Mouse (Mus musculus) limb, embryonic 11.5 days (tissue): ENCODE data around the gene Dand5. TPM values are rescaled to one million over a fixed set of nuclear protein-coding genes. Genes with fewer than 3 reads are reported as not detected.

Source experiments
- ATAC-seq: fragments of 200-750 bp; cut with Nextera tagmentation; 2 replicates; pipeline ENCODE4 v1.8.0; 2017; ENCODE audit warnings: low read depth; ENCODE audit not compliant: insufficient number of reproducible peaks, low FRiP score, low TSS enrichment
- DNase-seq: peaks from one replicate; pipeline ENCODE4 v3.0.0-alpha.2; 2015; ENCODE audit warnings: low spot score
- H3K27ac ChIP-seq: fragments of 300-500 bp; sonication (generic); replicated peaks from 2 replicates; pipeline ENCODE4 v1.5.1; 2014; ENCODE audit warnings: low read depth, mild to moderate bottlenecking, low read length
- H3K27me3 ChIP-seq: fragments of 300-500 bp; sonication (generic); 2 replicates; pipeline ENCODE4 v1.6.1; 2014; ENCODE audit warnings: mild to moderate bottlenecking, low read length, mixed read lengths; ENCODE audit not compliant: control insufficient read depth, insufficient read depth
- H3K36me3 ChIP-seq: fragments of 300-500 bp; sonication (generic); 2 replicates; pipeline ENCODE4 v1.6.1; 2014; ENCODE audit warnings: mild to moderate bottlenecking, low read length, moderate library complexity, mixed read lengths; ENCODE audit not compliant: control insufficient read depth, insufficient read depth
- H3K4me1 ChIP-seq: fragments of 300-500 bp; sonication (generic); 2 replicates; pipeline ENCODE4 v1.6.1; 2014; ENCODE audit warnings: low read length, mixed read lengths; ENCODE audit not compliant: control insufficient read depth, insufficient read depth
- H3K4me2 ChIP-seq: fragments of 300-500 bp; sonication (generic); 2 replicates; pipeline ENCODE4 v1.6.1; 2014; ENCODE audit warnings: low read depth, mild to moderate bottlenecking, moderate library complexity; ENCODE audit not compliant: severe bottlenecking
- H3K4me3 ChIP-seq: fragments of 300-500 bp; sonication (generic); 2 replicates; pipeline ENCODE4 v1.5.1; 2014; ENCODE audit warnings: low read depth, low read length
- H3K9ac ChIP-seq: fragments of 300-500 bp; sonication (generic); 2 replicates; pipeline ENCODE4 v1.6.1; 2014; ENCODE audit warnings: mild to moderate bottlenecking, low read length
- H3K9me3 ChIP-seq: fragments of 300-500 bp; sonication (generic); 2 replicates; pipeline ENCODE4 v1.6.1; 2016; ENCODE audit warnings: low read length; ENCODE audit not compliant: control insufficient read depth
- WGBS: fragments of 180-500 bp; shearing (Covaris S2); extraction: QIAGEN DNeasy Blood & Tissue Kit; methylation state at CpG from one replicate; pipeline ENCODE4 v1.1.7; 2014; 5-methylcytosine and 5-hydroxymethylcytosine counted together
- polyA plus RNA-seq: library from polyadenylated mRNA; unstranded; fragments of >200 nt; fragmentation: Nextera tagmentation; extraction: Ambion mirVana; gene quantifications from 2 replicates; pipeline ENCODE4 v1.2.1, GENCODE M21; 2014

Dand5 gene
- polyA plus RNA-seq, 1 experiment from 2014 or later, result 3.9 TPM

DNA sequence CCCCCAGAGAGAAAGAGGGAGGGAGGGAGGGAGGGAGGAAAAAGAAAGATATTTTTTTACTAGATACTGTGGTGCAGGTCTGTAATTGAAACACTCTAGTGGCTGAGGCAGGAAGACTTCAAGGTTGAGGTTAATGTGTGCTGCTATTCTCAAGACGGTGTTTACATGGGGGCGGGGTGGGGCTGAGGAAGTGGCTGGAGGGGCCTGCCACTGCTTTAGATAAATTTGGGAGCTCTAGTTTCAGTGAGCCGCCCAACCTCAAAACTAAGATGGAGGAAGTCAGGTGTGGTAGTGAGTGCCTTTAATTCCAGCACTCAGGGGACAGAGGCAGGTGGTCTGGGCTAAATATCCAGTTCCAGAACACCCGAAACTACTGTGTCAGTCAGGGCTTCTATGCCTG lies 3.0 kb upstream of the Dand5 start:
- WGBS, result 57% methylated on average over 4 of the region's 4 CpGs
- DNase-seq (no peak), ATAC-seq (no peak)
- Histone ChIP-seq H3K4me3 (no peak overlapping the region), H3K36me3 (no peaks in the 10 kb centered on the region), H3K9ac (no peak overlapping the region), H3K27me3 (no peaks in the 10 kb centered on the region), H3K9me3 (no peaks in the 10 kb centered on the region), H3K4me1 (no peaks in the 10 kb centered on the region; the same call in 1 of the 2 replicates), H3K4me2 (no peak overlapping the region), H3K27ac (no peak overlapping the region)

DNA sequence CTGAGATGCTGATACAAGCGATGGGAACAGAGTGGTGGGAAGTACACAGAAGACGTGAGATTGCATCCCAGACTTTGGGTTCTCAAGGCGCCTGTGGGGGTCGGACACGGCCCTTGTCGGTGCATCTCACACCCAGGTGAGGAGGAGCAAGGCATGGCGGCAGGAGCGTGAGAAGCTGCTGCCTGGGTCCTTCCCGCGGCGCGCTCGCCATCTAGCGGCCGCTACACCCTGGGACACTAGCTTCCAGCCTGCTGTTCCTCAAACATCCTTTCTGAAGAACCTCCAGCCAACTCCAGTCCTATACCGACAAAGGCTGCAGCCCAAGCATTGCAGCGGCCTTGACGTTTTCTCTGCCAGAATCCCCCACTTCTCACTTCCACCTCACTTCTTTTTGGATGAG lies 1.0 kb upstream of the Dand5 start:
- H3K36me3 ChIP-seq, result no peaks in the 10 kb centered on the region
- no peaks in the 10 kb centered on the region; the same call in 1 of the 2 replicates for H3K4me1 ChIP-seq
- peak; percentile 84 for DNase-seq
- H3K27ac ChIP-seq, result no peak overlapping the region
- no peak overlapping the region for H3K4me3 ChIP-seq
- peak overlapping the region; percentile 34; the same call in 1 of the 2 replicates for H3K4me2 ChIP-seq
- no peaks in the 10 kb centered on the region for H3K27me3 ChIP-seq
- no peaks in the 10 kb centered on the region for H3K9me3 ChIP-seq
- WGBS, result under 1% methylated on average over 18 of the region's 18 CpGs
- peak; percentile 49 for ATAC-seq
- no peak overlapping the region for H3K9ac ChIP-seq

DNA sequence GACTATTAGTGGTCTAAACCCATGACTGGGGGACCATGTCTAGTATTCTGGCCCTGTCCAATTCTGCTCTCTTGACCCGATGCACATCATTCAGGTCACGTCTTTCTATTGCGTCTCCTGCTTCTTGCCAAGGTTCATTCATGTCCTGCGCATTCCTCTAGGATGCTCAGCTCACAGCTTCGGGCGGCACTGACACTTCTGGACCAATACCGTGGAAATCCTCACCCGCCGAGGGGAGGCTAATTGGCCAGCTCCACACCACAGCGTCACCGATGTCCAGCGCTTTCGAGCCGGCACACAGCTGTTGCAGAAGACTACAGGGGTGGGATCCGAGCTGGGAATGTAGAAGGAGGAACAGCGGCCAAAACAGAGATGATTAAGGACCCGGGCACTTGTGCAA lies 6.5 kb downstream of the Dand5 start:
- H3K4me2 ChIP-seq, result no peak overlapping the region
- DNase-seq (no peak), ATAC-seq (no peak)
- H3K4me3 ChIP-seq, result no peak overlapping the region
- peaks cover 10% of the 10 kb centered on the region for H3K27me3 ChIP-seq
- H3K27ac ChIP-seq, result no peak overlapping the region
- H3K4me1 ChIP-seq, result no peaks in the 10 kb centered on the region; the same call in 1 of the 2 replicates
- H3K36me3 ChIP-seq, result no peaks in the 10 kb centered on the region
- WGBS, result 78% methylated on average over 17 of the region's 17 CpGs
- H3K9ac ChIP-seq, result no peak overlapping the region
- H3K9me3 ChIP-seq, result no peaks in the 10 kb centered on the region

DNA sequence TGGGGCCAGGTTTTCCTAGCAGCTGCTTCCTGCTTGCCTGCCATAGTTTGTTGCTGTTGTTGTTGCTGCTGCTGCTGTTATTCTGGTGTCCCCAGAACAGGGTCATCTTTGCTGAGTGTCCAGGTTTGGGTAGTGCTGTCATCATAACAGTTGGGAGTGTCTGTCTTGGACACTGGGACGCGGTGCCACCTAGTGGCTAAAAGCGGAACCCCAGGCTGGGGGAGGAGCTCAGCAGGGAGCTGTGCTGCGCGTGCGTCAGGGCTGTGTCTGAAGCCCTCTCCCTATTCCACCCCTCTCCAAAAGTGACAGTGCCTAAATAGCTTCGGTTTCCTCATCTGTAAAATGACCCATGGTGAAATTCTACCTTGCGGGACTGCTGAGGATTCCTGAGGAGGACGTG lies 7.1 kb downstream of the Dand5 start:
- no peak overlapping the region for H3K4me2 ChIP-seq
- DNase-seq (peak; percentile 96), ATAC-seq (peak; percentile 75)
- H3K9ac ChIP-seq, result no peak overlapping the region
- no peak overlapping the region for H3K27ac ChIP-seq
- H3K36me3 ChIP-seq, result no peaks in the 10 kb centered on the region
- H3K27me3 ChIP-seq, result peaks cover 10% of the 10 kb centered on the region
- H3K9me3 ChIP-seq, result no peaks in the 10 kb centered on the region
- WGBS, result 11% methylated on average over 9 of the region's 9 CpGs
- H3K4me1 ChIP-seq, result peaks cover 2% of the 10 kb centered on the region; the same call in 1 of the 2 replicates
- H3K4me3 ChIP-seq, result no peak overlapping the region

DNA sequence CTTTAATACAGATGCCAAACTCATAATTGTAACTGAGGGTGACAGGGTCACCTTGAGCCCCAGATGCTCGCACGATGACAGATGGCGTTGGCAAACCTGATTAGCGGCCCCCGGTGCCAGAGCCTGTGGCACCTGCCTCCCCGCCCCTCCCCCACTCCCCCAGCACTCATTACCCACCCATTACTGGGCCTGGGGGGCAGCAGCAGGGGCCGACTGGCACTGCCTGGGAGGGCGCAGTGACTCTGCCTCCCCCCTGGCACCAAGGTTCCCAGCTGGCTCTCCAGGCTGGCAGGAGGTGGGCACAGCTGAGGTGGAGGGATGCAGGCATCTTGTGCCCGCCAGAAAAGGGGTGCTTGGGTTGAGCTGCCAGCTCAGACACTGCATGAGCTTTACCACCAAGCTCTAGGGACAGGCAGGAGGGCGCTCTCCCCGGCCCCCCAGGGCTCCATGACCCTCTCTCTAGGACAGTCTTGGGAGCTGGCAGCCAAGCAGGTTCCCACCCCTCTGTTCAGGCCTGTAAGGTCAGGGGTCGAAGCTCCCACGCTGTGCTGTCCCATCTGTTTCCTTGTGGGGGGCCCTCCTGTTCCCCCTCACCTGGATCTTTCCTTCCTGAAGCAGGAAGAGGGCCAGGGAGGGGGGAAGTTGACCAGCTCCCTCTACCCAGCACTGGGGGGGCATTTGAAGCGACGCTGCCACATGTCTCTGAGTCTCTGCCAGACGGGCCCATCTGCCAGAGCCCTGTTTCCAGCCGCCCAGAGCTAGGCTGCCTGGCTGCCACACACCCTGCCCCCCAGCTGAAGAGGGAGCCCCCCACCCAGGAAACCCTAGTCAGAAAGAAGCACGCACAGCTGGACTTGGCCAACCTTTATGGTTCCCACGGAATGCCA lies 7.8 kb downstream of the Dand5 start:
- no peak overlapping the region for H3K9ac ChIP-seq
- ATAC-seq, result no peak
- H3K4me2 ChIP-seq, result no peak overlapping the region
- DNase-seq, result no peak
- H3K4me1 ChIP-seq, result peaks cover 3% of the 10 kb centered on the region; the same call in 1 of the 2 replicates
- no peak overlapping the region for H3K4me3 ChIP-seq
- H3K36me3 ChIP-seq, result no peaks in the 10 kb centered on the region
- 44% methylated on average over 19 of the region's 19 CpGs for WGBS
- peaks cover 11% of the 10 kb centered on the region for H3K27me3 ChIP-seq
- H3K9me3 ChIP-seq, result no peaks in the 10 kb centered on the region
- H3K27ac ChIP-seq, result no peak overlapping the region

DNA sequence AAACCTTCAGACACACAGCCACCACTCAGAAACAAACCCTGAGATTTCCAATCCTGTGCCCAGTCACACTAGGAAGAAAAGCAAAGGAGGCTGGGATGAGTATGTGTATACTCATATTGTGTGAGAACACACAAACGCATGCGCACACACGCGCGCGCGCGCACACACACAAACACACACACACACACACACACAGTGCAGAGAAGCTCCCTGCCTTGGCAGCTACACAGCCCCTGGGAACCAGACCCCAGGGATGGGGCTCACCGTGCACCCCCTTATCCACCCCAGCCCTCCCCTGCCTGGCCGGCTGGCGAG lies 8.4 kb downstream of the Dand5 start:
- no peak overlapping the region for H3K27ac ChIP-seq
- ATAC-seq, result no peak
- no peaks in the 10 kb centered on the region for H3K9me3 ChIP-seq
- peaks cover 17% of the 10 kb centered on the region for H3K27me3 ChIP-seq
- peaks cover 3% of the 10 kb centered on the region; the same call in 1 of the 2 replicates for H3K4me1 ChIP-seq
- H3K36me3 ChIP-seq, result no peaks in the 10 kb centered on the region
- no peak overlapping the region for H3K9ac ChIP-seq
- H3K4me2 ChIP-seq, result no peak overlapping the region
- WGBS, result 86% methylated on average over 11 of the region's 11 CpGs
- H3K4me3 ChIP-seq, result no peak overlapping the region
- no peak for DNase-seq

DNA sequence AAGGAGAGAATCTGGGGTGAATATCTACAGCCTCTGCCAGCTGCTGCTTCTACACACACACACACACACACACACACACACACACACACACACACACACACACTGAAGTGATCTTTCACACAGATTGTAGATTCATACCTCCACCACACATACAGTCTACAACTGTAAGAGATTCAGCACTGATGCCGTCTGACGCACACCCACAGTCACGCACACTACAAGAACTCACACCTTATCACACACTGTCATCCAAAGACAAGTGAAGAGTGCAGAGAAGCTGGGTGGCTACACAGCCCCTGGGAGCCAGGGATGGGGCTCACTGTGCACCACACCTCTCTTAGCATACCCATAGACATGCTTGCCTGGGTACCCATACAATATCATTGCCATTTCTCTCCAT lies 8.8 kb downstream of the Dand5 start:
- Histone ChIP-seq H3K4me2 (no peak overlapping the region), H3K4me1 (peaks cover 3% of the 10 kb centered on the region; the same call in 1 of the 2 replicates), H3K27me3 (peaks cover 20% of the 10 kb centered on the region), H3K9ac (no peak overlapping the region), H3K4me3 (no peak overlapping the region), H3K27ac (no peak overlapping the region), H3K9me3 (no peaks in the 10 kb centered on the region), H3K36me3 (no peaks in the 10 kb centered on the region)
- no peak for DNase-seq
- WGBS, result 95% methylated on average over 3 of the region's 3 CpGs
- no peak for ATAC-seq

DNA sequence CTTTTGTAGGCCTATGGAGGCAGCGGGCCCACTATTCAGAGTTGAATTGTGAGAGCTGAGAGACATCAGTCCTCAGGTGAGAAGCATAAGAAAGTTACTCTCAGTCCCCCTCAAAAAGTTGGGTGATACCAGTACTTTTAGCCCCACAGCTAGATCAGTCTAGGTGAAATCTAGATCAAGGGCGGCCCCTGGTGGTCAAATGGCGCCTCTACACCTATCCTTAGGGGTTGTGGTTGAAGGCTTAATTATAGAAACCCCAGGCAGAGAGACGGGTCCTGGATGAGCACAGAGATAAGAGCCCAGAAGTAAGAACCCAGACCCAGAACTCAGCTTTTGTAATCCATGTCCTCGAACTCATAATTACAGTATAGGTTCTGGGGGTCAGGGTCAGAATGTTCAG lies 9.6 kb downstream of the Dand5 start:
- peak; percentile 89 for DNase-seq
- H3K4me1 ChIP-seq, result peaks cover 3% of the 10 kb centered on the region; the same call in 1 of the 2 replicates
- no peak overlapping the region for H3K4me3 ChIP-seq
- H3K36me3 ChIP-seq, result no peaks in the 10 kb centered on the region
- H3K9me3 ChIP-seq, result no peaks in the 10 kb centered on the region
- H3K27me3 ChIP-seq, result peaks cover 27% of the 10 kb centered on the region
- 2% methylated on average over 5 of the region's 5 CpGs for WGBS
- H3K27ac ChIP-seq, result no peak overlapping the region
- H3K9ac ChIP-seq, result no peak overlapping the region
- no peak for ATAC-seq
- H3K4me2 ChIP-seq, result no peak overlapping the region
